Mouse (Mus musculus) heart, postnatal 14 days (tissue): Measurements from ENCODE around the gene Acin1. TPM values are rescaled to one million over a fixed set of nuclear protein-coding genes. Genes with fewer than 3 reads are reported as not detected.

Source experiments
- DNase-seq, 2 experiments: peaks; one replicate each; pipeline ENCODE4 v3.0.0; 2021 to 2022
- intact Hi-C: fragments of 180-260 bp; cut with DNase I; formaldehyde crosslinking; loops from one replicate; pipeline ENCODE4 v1.15.1; 2025
- long read RNA-seq, 2 experiments: library from polyadenylated mRNA; stranded (forward); transcript quantifications; one replicate each; pipeline ENCODE4 v2.0.0; 2021
- total RNA-seq, 2 experiments: library from RNA; stranded (reverse); gene quantifications; 2 replicates each; pipeline ENCODE4 v1.2.3; 2021

Acin1 gene
- 100 to 1,000 TPM; 105 to 106 TPM for total RNA-seq
- long read RNA-seq, experiment 1, full-length matches to known transcripts, result 14 of 33 reads
- long read RNA-seq, experiment 1, partial matches to known transcripts, result 8 of 33 reads
- long read RNA-seq, experiment 1, other reads (novel, unspliced or antisense), result 11 of 33 reads
- long read RNA-seq, experiment 2, full-length matches to known transcripts, result 5 of 13 reads
- long read RNA-seq, experiment 2, partial matches to known transcripts, result 4 of 13 reads
- long read RNA-seq, experiment 2, other reads (novel, unspliced or antisense), result 4 of 13 reads

DNA sequence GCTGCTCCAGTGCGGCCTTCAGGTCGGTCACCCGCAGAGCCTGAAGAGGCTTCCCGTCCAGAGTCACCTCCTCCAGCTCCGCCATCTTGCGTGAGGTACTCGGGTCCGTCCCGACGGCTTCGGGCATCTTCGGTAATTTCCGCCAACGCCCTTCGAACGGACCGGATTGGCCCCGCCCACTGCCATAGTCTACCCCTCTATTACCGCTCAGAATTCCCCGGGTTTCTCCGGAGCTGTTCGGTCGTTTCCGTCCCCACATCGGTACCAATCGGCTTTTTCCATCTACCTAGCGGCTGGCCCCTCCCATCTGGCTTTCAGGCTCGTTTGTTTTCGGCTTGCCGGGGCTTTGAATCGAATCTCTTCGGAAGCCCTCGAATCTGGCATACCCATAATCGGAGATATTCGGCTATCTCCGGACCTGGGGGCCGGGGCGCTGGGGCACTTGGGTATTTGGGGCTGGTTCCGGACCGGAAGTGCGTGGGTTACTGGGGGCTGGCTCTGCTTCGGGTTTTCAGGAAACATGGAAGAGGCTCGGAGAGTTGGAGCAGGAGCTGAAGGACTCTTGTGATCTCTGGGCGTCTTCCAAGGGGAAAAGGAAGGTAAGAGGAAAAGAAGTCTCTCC, at the start of gene Acin1:
TSS of gene Acin1 (minus strand) at position 410 of the 622 bp plus-strand sequence.
- intact Hi-C loops, result loop anchor here (5.0 to 10.0 kb wide), 2 partner anchors 34 to 328 kb away; partner anchors contain the start of gene Ngdn
- peak; percentile 100 for DNase-seq

DNA sequence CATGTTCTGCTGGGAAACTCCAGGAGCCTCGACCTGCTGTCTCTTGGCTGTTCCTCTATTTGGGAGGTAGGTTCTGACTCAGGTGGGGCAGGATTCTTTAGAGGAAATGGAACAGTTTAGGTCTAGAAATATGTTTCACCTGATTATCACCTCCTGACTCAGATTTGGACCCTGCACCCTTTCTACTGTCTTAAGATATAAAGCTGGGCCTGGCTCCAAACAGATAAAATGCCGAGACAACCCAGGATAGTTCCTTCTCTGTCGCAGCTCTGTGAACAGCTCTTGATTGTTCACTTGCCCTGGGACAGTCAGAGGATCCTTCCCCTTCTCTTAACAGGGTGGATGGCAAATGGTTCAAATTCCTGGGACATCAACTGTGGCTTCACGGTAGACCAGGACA, 48.5 kb upstream of the Acin1 start:
- no peak for DNase-seq

GRCm38 (mm10) chr14:54734004-54734403, 47.3 kb upstream of the Acin1 start:
- intact Hi-C loops, result no loop called here
- no peak for DNase-seq

More for the DNA sequence above, 48.5 kb upstream of the Acin1 start:
- intact Hi-C loops, result no loop called here

DNA sequence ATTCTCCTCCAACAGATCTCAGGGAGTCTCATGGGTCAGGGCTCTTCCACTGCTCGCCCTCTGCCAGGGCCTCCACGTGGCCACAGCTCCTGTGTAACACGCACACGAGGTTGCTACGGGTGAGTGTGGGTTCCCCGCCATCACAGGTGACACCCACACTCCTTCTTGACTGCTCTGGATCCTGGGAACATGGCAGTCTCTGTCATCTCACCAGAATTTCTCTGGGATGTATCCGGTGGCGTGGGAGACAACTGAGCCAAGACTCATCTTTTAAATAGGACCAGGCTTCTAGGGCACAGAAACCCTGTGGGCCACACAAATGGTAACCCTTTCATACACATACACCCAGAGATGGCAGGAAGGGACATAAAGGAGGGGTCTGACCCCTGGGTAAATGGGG, 45.5 kb upstream of the Acin1 start:
- DNase-seq, result no peak
- intact Hi-C loops, result no loop called here

DNA sequence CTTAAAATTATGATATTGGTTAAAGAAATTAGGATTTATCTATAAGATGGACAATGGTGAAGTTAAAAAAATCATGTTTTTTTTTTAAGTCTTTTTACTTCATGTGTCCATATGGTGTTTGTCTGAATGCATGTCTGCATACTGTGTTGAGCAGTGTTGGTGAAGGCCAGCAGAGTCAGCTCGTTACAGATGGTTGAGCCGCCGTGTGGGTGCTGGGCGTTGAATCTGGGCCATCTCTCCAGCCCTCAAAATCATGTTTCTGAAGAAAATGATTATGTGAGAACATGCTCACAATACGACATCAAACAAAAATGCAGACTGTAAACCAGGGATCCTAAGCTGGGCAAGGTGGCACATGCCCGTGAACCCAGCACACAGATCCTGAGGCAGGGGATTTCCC, 43.6 kb upstream of the Acin1 start:
- intact Hi-C loops, result no loop called here
- no peak for DNase-seq

DNA sequence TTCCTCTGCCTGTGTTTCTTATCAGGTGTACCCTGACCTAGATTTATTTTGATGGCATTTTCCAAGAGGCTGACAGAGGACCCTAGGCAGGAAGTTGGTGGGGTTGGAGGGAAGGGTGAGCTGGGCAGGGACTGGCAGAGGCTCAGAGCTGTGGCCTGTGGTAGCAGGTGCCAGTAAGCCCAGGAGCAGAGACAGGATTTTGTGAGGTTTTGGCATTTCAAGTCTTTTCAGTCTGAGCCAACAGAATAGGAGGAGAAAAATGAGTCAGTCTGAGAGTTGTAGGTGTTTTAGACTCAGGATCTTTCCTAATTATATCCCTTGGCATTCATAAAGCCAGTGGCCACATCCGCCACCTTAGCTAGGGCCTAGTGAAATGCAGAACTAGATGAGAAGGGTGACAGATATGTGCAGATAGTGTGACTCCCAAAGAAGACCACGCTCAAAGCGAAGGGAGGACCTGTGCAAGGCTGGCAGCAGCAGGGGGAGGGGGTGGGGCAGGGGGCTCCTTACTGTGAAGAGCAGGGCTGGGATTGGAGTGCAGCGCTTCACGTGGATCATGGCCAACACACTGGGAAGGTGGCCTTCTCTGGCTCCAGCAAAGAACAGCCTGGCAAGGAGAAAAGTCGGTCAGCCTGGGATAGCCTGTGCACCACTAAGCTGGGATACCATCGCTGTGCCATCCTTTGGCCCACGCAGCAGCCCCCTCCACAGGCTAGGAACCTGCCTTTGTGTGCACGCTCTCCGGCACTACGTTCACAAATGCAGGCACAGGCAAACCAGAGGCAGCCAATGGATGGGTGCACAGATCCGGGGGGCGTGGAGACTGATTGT, 42.3 kb upstream of the Acin1 start:
- intact Hi-C loops, result no loop called here
- DNase-seq, result no peak

DNA sequence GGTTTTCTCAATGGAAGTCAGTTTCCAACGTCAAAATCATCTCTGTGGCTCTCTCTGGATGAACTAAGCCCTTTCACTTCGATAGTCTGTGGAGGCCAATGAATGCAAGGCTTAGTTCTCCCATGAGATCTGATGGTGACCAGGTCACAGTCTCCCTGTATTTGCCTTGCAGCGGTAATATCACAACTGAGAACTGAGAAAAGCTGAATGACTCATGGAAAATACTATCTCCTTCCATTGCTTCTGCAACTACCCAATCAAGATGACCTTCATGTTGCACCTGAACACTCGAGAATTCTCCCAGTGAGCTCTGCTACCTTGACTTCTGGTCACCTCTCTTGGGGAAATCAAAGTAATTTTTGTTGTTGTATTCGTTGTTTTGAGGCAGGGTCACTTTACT, 40.8 kb upstream of the Acin1 start:
- no peak for DNase-seq
- intact Hi-C loops, result no loop called here

DNA sequence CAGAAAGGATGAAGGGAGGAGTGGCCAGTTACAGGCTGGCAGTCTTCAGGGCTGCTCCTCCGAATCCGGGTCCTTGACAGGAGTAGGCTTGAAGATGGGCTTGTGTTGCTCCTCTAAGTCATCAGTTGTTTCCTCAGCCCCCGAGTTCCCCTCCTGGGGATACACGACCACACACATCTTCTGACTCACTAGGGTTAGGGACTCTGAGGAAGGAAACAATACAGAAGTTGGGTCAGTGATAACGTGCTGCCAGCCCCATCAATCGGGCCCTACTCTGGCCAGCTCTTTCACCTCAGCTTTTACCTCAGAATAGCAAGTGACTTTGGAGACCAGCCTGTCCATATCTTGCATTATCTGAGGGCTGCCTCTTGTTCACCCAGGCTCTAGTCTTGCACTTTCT, 37.3 kb upstream of the Acin1 start:
- DNase-seq, result no peak
- intact Hi-C loops, result no loop called here

DNA sequence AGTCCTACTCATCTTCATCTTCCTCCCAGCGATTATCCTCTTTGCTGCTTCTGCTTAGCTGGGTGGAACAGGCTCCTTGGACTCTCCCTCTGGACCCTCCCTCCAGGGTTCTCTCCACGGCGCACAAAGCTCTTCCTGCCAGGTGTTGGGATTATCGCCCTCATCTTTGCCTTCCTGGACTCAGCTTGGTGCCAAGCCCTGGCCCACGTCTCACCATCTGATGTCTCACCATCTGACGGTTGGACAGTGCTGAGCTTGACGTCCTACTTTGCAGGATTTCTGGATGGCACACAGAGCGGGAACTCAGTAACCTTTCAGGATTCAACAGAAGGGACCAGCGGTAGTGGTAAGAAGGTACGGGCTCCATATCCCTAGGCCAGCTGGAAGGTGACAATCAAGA, 35.0 kb upstream of the Acin1 start:
- DNase-seq, result no peak
- intact Hi-C loops, result no loop called here

DNA sequence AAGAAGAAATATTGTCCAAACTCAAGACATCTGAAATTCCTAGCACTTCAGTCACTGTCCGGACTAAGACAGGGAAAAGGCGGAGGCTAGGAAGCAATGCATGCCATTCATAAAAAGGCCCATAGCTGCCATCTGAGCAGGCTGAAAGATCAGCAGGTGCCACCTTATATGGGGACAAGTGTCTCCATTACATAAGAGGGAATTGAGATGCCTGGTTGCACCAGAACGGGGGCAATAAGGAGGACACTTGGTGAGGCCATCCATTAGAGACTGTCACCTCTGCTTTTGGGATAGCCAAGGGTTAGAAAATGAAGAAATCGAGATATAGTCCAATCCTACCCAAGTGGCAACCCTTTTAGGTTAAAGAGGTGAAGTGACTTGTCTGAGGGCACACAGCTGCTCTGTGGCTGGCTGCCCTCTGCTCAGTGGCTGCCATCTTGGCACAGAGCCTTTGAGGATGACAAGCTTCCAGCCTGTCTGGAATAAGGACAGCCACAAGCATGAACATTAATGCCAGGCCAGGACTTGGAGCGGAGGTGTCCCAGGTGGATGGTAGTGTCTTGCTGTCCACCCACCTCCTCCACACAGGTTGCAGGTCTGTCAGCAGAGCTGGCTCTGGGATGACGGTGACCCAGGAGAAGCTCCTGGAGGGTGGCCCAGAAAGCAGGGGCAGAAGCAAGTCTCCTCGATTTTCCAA, 34.1 kb upstream of the Acin1 start:
- no peak for DNase-seq
- intact Hi-C loops, result no loop called here

DNA sequence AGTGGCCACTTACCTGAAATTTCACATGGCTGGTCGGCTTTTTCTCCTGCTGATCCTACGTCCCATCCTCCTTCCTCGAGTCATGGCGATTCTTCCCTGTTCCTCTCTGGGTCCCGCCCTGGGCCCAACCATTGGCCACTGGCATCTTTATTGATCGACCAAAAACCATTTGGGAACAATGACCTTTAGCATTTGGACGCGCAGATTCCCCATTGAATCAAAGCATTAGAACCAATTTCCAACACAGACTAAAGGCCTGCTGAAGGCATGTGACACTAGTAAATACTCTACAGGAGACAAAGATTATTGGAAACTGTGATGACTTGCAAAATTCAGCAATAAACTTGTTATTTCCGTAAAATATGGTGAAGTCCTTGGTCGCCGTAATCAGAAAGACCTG, 33.3 kb upstream of the Acin1 start:
- intact Hi-C loops, result no loop called here
- no peak for DNase-seq

GRCm38 (mm10) chr14:54715402-54715801, 28.7 kb upstream of the Acin1 start:
- DNase-seq, result no peak
- intact Hi-C loops, result loop anchor here (1.0 kb wide), 1 partner anchor 71 kb away; no protein-coding TSS in a partner anchor

GRCm38 (mm10) chr14:54714617-54715081, 27.9 kb upstream of the Acin1 start:
- intact Hi-C loops, result loop anchor here (1.0 to 5.0 kb wide), 4 partner anchors 72 to 223 kb away; partner anchors contain the start of gene Cmtm5

DNA sequence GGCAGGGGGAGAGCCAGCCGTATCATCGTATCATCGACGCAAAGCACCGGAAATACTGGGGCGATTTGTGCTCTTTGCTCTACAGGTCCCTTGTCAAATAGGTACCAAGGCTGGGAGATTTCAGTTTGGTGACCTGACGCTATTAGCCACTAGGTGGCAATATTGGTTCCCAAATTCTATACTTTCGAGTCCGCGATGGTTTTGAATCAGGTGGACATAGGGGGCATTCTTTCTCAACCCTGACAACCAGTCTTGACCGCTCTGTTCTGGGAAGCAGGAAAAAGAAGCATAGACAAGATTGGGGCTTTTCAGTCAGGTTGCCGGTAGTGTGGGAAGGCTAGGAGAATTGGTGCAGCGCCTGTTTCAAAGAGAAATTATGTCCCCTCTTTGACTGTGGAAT, 27.4 kb upstream of the Acin1 start:
- peak; percentile 58 to 69 for DNase-seq
- intact Hi-C loops, result loop anchor here (1.0 to 5.0 kb wide), 3 partner anchors 104 to 223 kb away; partner anchors contain the start of gene Cmtm5

More at GRCm38 (mm10) chr14:54714617-54715081, 27.9 kb upstream of the Acin1 start:
- no peak for DNase-seq

DNA sequence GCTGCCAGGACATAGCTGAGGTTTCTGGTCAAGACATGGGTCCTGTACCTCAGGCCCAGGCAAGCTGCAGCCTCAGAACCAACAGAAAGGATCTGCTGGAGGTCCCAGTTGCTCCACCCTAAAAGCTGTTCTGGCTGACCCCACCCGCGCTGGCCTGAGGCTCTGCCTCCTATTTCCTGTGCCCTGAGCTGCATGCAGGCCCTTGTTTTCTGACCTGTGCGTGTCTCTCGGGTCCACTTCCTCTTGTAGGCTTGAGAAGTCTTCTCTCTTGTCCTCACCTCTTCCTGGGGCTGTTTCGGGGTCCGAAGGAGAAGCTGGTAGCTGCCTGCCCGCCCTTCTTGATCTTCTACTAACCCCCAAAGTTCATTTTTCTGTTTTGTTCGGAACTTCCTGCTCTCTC, 26.1 kb upstream of the Acin1 start:
- DNase-seq, result peak; percentile 25 to 32
- intact Hi-C loops, result loop anchor here (5.0 kb wide), 2 partner anchors 149 to 224 kb away; partner anchors contain the start of gene Cmtm5

DNA sequence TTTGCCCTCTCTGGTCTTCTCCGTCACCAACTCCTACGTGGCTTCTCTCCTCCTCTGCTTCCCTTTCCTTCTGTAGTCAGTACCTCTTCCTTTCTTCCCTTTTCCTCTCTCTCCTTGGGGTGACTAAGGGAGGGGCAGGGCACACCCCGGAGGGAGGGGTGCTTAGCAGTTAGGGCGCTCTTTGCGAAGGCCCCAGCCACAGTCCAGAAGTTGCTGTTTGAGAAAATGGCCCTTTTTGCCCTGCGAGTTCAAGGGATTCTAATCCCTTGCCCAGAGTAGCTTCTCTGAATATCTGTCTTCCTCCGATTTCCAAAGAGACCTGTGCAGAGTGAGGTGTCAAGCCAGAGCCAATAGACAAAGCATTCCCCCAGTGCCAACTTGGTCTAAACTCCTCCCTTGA, 25.3 kb upstream of the Acin1 start, which contains the start of gene Cebpe:
TSS of gene Cebpe (minus strand) at position 101 of the 400 bp plus-strand sequence.
- DNase-seq, result no peak
- intact Hi-C loops, result loop anchor here (5.0 kb wide), 2 partner anchors 150 to 225 kb away; partner anchors contain the start of gene Cmtm5

DNA sequence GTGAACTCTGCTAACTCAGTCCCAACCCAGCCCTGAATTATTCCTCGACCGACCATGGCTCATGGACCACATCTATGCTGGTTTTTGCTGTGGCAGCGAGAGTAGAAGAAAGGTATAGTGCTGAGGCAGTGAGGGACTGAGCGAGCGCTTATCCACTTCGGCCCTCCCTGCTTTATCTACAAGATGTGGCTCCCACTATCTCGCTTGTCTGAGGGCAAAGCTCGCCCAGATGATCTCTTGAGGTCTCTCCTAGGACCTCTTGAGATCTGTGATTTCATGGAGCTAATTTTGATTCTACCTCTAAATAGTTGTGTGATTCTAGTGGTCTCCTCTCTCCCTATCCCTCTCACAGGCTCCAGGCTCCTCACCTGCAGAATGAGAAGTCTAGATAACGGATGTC, 22.3 kb upstream of the Acin1 start:
- DNase-seq, result no peak
- intact Hi-C loops, result no loop called here

DNA sequence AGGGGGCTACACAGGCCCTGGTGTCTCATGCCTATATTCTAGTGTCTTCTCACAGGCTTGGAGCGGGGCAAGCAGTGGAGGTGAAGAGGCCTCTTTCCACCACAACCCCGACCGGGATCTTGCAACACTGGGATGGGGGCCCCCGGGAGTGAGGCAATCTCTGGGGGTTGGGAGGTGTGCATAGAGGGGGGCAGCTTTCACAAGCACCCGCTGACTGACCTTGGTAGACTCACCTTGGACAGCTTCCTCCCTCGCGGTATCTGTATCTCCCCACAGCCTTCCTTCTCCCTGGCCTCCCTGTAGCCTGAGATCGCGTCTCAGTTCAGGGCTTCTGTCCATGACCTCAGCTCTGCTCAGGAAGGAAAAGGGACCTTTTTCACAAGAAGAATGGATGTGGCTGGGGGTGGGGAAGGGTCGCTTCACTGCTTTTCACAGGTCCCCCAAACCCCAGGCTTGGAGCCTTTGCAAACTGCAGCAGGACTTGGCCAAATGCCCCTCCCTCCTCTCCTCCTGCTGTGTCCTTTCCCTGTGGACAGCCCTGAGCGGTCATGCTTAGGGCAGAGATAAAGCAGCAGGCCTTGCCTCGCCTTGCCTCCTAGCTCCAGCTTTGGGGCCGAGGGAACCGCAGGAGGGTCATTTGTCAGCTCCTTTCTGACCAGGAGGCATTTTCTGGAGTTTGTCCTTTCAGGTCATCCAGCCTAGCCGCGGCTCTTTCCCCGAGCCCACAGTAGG, 20.0 kb upstream of the Acin1 start:
- DNase-seq, result peak; percentile 21 to 39
- intact Hi-C loops, result no loop called here

- no peak for DNase-seq
- intact Hi-C loops, result no loop called here
Measured at GRCm38 (mm10) chr14:54705844-54706243, 19.1 kb upstream of the Acin1 start.
